Mouse (Mus musculus): ENCODE results near the gene Tnfrsf25. TPM values are rescaled to one million over a fixed set of nuclear protein-coding genes. Genes with fewer than 3 reads are reported as not detected.

Tnfrsf25 gene
- polyA plus RNA-seq, 1 experiment from 2014 or later: 1.4 TPM

- WGBS: under 1% methylated on average over 23 of the region's 23 CpGs
- ATAC-seq (peak; percentile 79), DNase-seq (ENCODE audit: low spot score) (peak; percentile 90)
- peaks cover 9% of the 10 kb centered on the region for H3K4me1 ChIP-seq (ENCODE audit: insufficient read depth, low read depth, low read length)
- H3K27me3 ChIP-seq (replicated peaks; ENCODE audit: insufficient read depth, low read length): peaks cover 34% of the 10 kb centered on the region
- TF ChIP-seq EP300 (IDR thresholded peaks at IDR 0.05) (no peak), CTCF (IDR thresholded peaks at IDR 0.05) (peak; percentile 93)
- no peaks in the 10 kb centered on the region for H3K9me3 ChIP-seq (ENCODE audit: low read length)
- H3K4me3 ChIP-seq (ENCODE audit: low read depth, low read length): peak overlapping the region; percentile 14; the same call in 1 of the 2 replicates
- H3K4me2 ChIP-seq (replicated peaks; ENCODE audit: low read depth, low read length): peak overlapping the region; percentile 43
- H3K36me3 ChIP-seq (ENCODE audit: insufficient read depth, low read length): no peaks in the 10 kb centered on the region
- H3K9ac ChIP-seq (replicated peaks; ENCODE audit: low read depth): no peak overlapping the region
- H3K27ac ChIP-seq (ENCODE audit: low read length): no peak overlapping the region
Observed at GRCm38 (mm10) chr4:152153771-152154177, 38.0 kb downstream of the Tnfrsf25 start.

GRCm38 (mm10) chr4:152155019-152155418 lies 39.3 kb downstream of the Tnfrsf25 start:
- TF ChIP-seq CTCF (IDR thresholded peaks at IDR 0.05) (peak; percentile 24), EP300 (IDR thresholded peaks at IDR 0.05) (no peak)
- Histone ChIP-seq H3K9me3 (ENCODE audit: low read length) (no peaks in the 10 kb centered on the region), H3K4me1 (ENCODE audit: insufficient read depth, low read depth, low read length) (peaks cover 9% of the 10 kb centered on the region), H3K9ac (replicated peaks; ENCODE audit: low read depth) (no peak overlapping the region), H3K4me2 (replicated peaks; ENCODE audit: low read depth, low read length) (no peak overlapping the region), H3K27ac (ENCODE audit: low read length) (no peak overlapping the region), H3K36me3 (ENCODE audit: insufficient read depth, low read length) (no peaks in the 10 kb centered on the region), H3K27me3 (replicated peaks; ENCODE audit: insufficient read depth, low read length) (peaks cover 46% of the 10 kb centered on the region), H3K4me3 (ENCODE audit: low read depth, low read length) (no peak overlapping the region)
- no peak for DNase-seq (ENCODE audit: low spot score)
- no peak for ATAC-seq
- 60% methylated on average over 4 of the region's 4 CpGs for WGBS

DNA sequence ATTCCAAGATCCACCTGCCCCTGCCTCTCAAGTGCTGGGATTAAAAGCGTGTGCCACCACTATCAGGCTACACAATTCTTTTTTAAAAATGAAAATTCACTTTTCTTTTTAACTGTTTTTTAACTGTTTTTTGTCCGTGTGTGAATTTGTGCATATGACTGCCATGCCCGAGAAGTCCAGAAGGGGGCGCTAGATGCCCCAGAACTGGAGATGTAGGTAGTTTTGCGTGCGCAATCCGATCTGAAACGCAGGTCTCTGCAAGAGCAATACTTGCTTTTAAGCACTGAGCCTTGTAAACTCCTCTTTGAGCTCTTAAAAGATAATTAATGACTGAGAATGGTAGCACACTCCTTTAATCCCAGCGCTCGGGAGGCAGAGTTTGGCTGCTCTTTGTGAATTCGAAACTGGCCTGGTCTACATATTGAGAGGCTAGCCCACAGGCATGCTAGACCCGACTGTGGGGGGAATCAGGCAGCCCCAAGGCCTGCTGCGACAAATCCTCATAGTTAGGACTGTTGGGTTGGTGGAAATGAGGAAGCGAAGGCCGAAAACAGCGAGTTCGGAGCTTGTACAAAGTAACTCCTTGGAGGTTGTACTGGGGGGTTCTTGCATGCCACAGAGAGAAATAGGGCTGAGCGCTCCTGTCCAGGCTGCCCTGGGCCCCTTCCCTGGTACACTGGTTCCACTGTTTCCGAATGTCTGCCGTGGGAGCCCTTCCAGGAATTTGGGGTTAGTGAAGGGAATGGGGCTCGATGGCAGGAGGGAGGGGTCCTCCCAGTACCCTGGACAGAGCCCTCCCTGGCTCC lies 42.2 kb downstream of the Tnfrsf25 start:
- H3K4me2 ChIP-seq (replicated peaks; ENCODE audit: low read depth, low read length): peak overlapping the region; percentile 49
- DNase-seq (ENCODE audit: low spot score) (no peak), ATAC-seq (no peak)
- H3K9me3 ChIP-seq (ENCODE audit: low read length): no peaks in the 10 kb centered on the region
- peak overlapping the region; percentile 24; the same call in 1 of the 2 replicates for H3K4me3 ChIP-seq (ENCODE audit: low read depth, low read length)
- TF ChIP-seq EP300 (IDR thresholded peaks at IDR 0.05) (no peak), CTCF (IDR thresholded peaks at IDR 0.05) (peak; percentile 73)
- H3K9ac ChIP-seq (replicated peaks; ENCODE audit: low read depth): no peak overlapping the region
- peaks cover 6% of the 10 kb centered on the region; the same call in 1 of the 2 replicates for H3K4me1 ChIP-seq (ENCODE audit: insufficient read depth, low read depth, low read length)
- H3K27me3 ChIP-seq (replicated peaks; ENCODE audit: insufficient read depth, low read length): peaks cover 43% of the 10 kb centered on the region
- no peaks in the 10 kb centered on the region for H3K36me3 ChIP-seq (ENCODE audit: insufficient read depth, low read length)
- 13% methylated on average over 21 of the region's 21 CpGs for WGBS
- H3K27ac ChIP-seq (ENCODE audit: low read length): no peak overlapping the region

- Histone ChIP-seq H3K4me2 (replicated peaks; ENCODE audit: low read depth, low read length) (peak within 1 kb of the TSS; percentile 49), H3K27ac (ENCODE audit: low read length) (no peak within 1 kb of the TSS), H3K4me3 (ENCODE audit: low read depth, low read length) (peak within 1 kb of the TSS; percentile 24; the same call in 1 of the 2 replicates), H3K9ac (replicated peaks; ENCODE audit: low read depth) (no peak within 1 kb of the TSS), H3K9me3 (ENCODE audit: low read length) (no peaks in the 10 kb centered on the region), H3K36me3 (ENCODE audit: insufficient read depth, low read length) (no peaks in the 10 kb centered on the region), H3K27me3 (replicated peaks; ENCODE audit: insufficient read depth, low read length) (peaks cover 37% of the 10 kb centered on the region), H3K4me1 (ENCODE audit: insufficient read depth, low read depth, low read length) (peaks cover 6% of the 10 kb centered on the region; the same call in 1 of the 2 replicates)
- TF ChIP-seq EP300 (IDR thresholded peaks at IDR 0.05): no peak
- no peak for TF ChIP-seq CTCF (IDR thresholded peaks at IDR 0.05)
- WGBS: 4% methylated on average over 35 of the region's 35 CpGs
- no peak for ATAC-seq
- no peak for DNase-seq (ENCODE audit: low spot score)
Observed at GRCm38 (mm10) chr4:152158585-152159284, 43.0 kb downstream of the Tnfrsf25 start, which contains the start of gene Hes2. Gene Hes2, plus strand, starts transcription at chr4:152158867.

- no peaks in the 10 kb centered on the region for H3K36me3 ChIP-seq (ENCODE audit: insufficient read depth, low read length)
- peaks cover 6% of the 10 kb centered on the region; the same call in 1 of the 2 replicates for H3K4me1 ChIP-seq (ENCODE audit: insufficient read depth, low read depth, low read length)
- H3K4me2 ChIP-seq (replicated peaks; ENCODE audit: low read depth, low read length): peak overlapping the region; percentile 49
- no peak for TF ChIP-seq CTCF (IDR thresholded peaks at IDR 0.05)
- TF ChIP-seq EP300 (IDR thresholded peaks at IDR 0.05): no peak
- WGBS: 3% methylated on average over 17 of the region's 19 CpGs
- DNase-seq (ENCODE audit: low spot score) (no peak), ATAC-seq (peak; percentile 9; the same call in 1 of the 2 replicates)
- H3K27ac ChIP-seq (ENCODE audit: low read length): no peak overlapping the region
- peaks cover 37% of the 10 kb centered on the region for H3K27me3 ChIP-seq (replicated peaks; ENCODE audit: insufficient read depth, low read length)
- H3K9me3 ChIP-seq (ENCODE audit: low read length): no peaks in the 10 kb centered on the region
- no peak overlapping the region for H3K9ac ChIP-seq (replicated peaks; ENCODE audit: low read depth)
- 0 out of 2 replicates have a peak overlapping the region, but pooled peaks have one; percentile 3 for H3K4me3 ChIP-seq (ENCODE audit: low read depth, low read length)
Observed at GRCm38 (mm10) chr4:152159285-152159678, 43.5 kb downstream of the Tnfrsf25 start.

DNA sequence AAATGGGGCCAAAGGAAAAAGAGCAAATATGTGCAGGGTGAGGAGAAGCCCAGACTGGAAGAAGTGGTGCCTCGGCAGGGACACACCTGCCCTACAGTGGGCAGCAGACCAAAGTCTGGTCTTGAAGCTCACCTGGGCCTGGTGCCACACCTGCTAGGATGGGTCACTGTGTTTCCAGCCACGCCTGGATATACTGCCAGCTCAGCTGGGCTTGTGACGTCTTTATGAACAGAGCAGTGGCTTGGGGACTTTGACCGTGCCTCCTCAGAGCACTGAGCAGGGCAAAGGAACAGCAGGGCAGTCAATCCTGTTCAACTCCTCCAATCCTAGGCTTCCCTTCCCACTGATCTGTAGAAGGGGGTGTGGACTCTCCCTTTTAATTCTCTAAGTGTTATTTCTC lies 45.0 kb downstream of the Tnfrsf25 start:
- Histone ChIP-seq H3K4me3 (ENCODE audit: low read depth, low read length) (no peak overlapping the region), H3K27ac (ENCODE audit: low read length) (no peak overlapping the region), H3K4me2 (replicated peaks; ENCODE audit: low read depth, low read length) (no peak overlapping the region), H3K27me3 (replicated peaks; ENCODE audit: insufficient read depth, low read length) (peaks cover 37% of the 10 kb centered on the region), H3K9ac (replicated peaks; ENCODE audit: low read depth) (no peak overlapping the region), H3K9me3 (ENCODE audit: low read length) (no peaks in the 10 kb centered on the region), H3K4me1 (ENCODE audit: insufficient read depth, low read depth, low read length) (peaks cover 6% of the 10 kb centered on the region; the same call in 1 of the 2 replicates), H3K36me3 (ENCODE audit: insufficient read depth, low read length) (no peaks in the 10 kb centered on the region)
- DNase-seq (ENCODE audit: low spot score) (no peak), ATAC-seq (no peak)
- 37% methylated on average over 4 of the region's 4 CpGs for WGBS
- TF ChIP-seq EP300 (IDR thresholded peaks at IDR 0.05) (no peak), CTCF (IDR thresholded peaks at IDR 0.05) (no peak)
